Mouse (Mus musculus): ENCODE measurements around the gene Ctnnd2.

DNA sequence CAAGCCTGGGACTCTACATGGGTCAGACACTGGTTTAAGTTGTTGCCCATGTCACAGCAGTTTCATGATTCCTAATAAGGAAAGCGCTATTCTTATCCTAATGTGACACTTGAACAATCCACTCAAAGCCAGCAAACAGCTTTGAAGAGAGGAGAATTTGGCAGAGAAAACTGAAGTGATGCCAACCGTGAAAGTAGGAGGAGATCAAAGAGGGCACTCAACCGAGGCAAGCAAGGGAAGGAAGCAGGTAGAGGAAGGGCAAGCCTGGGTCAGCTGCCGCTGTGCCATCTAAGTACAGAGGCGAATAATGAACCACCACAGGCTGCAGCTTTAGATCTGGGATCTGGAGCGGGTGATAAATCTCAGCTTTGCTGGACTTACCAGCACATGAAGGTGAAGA is 528.4 kb downstream of the Ctnnd2 start:
- TF ChIP-seq CTCF (IDR thresholded peaks at IDR 0.05; ENCODE audit: control insufficient read depth, insufficient read depth, low read length) (no peak), POLR2A (IDR thresholded peaks at IDR 0.05; ENCODE audit: borderline replicate concordance, control insufficient read depth, low read depth, low read length) (no peak)
